Mouse (Mus musculus) urinary bladder, postnatal 14 days (tissue): ENCODE data around the gene Dgat2.

Experiments used
- DNase-seq: peaks from one replicate; pipeline ENCODE4 v3.0.0; 2021; ENCODE audit warnings: low spot score

The Dgat2 gene

GRCm38 (mm10) chr7:99161961-99162360, 20.6 kb downstream of the Dgat2 start:
- no peak for DNase-seq

GRCm38 (mm10) chr7:99161529-99161928, 21.0 kb downstream of the Dgat2 start:
- DNase-seq, result no peak

GRCm38 (mm10) chr7:99160995-99161394, 21.5 kb downstream of the Dgat2 start:
- no peak for DNase-seq

- DNase-seq, result no peak
These were observed 23.1 kb downstream of the Dgat2 start for GRCm38 (mm10) chr7:99159446-99159845.

GRCm38 (mm10) chr7:99158904-99159303, 23.6 kb downstream of the Dgat2 start:
- DNase-seq, result no peak

- no peak for DNase-seq
These were observed 24.5 kb downstream of the Dgat2 start for GRCm38 (mm10) chr7:99158011-99158410.

- no peak for DNase-seq
These were observed 25.8 kb downstream of the Dgat2 start for GRCm38 (mm10) chr7:99156737-99157136.

- no peak for DNase-seq
These were observed 26.9 kb downstream of the Dgat2 start for GRCm38 (mm10) chr7:99155311-99156289.

GRCm38 (mm10) chr7:99154648-99155151, 27.8 kb downstream of the Dgat2 start:
- DNase-seq, result no peak

- no peak for DNase-seq
These were observed 28.8 kb downstream of the Dgat2 start for GRCm38 (mm10) chr7:99153686-99154202.

GRCm38 (mm10) chr7:99152756-99153155, 29.8 kb downstream of the Dgat2 start:
- no peak for DNase-seq

GRCm38 (mm10) chr7:99151342-99151741, 31.2 kb downstream of the Dgat2 start:
- peak; percentile 97 for DNase-seq

GRCm38 (mm10) chr7:99149017-99149416, 33.5 kb downstream of the Dgat2 start:
- DNase-seq, result no peak

GRCm38 (mm10) chr7:99147494-99147893, 35.0 kb downstream of the Dgat2 start:
- no peak for DNase-seq

GRCm38 (mm10) chr7:99146906-99147305, 35.6 kb downstream of the Dgat2 start:
- DNase-seq, result no peak

GRCm38 (mm10) chr7:99146011-99146410, 36.5 kb downstream of the Dgat2 start:
- peak; percentile 53 for DNase-seq

- DNase-seq, result no peak
These were observed 37.9 kb downstream of the Dgat2 start for GRCm38 (mm10) chr7:99144616-99145015.

- DNase-seq, result no peak
These were observed 39.3 kb downstream of the Dgat2 start for GRCm38 (mm10) chr7:99143244-99143643.

- DNase-seq, result no peak
These were observed 40.5 kb downstream of the Dgat2 start for GRCm38 (mm10) chr7:99141919-99142606.

- DNase-seq, result peak; percentile 98
These were observed 41.3 kb downstream of the Dgat2 start, which contains the start of gene Uvrag for GRCm38 (mm10) chr7:99140984-99141918. Uvrag (minus strand) TSS chr7:99141141.

- no peak for DNase-seq
These were observed 42.0 kb downstream of the Dgat2 start for GRCm38 (mm10) chr7:99140511-99140910.
